ENCODE assay signal across 8 mouse cellular contexts in genomic region chr15:81936679-81937078, GRCm38 (mm10). TPM values are rescaled to one million over a fixed set of nuclear protein-coding genes. Genes with fewer than 3 reads are reported as not detected.
DNase-seq lines count a peak whose midpoint lies in the region; ATAC-seq and TF ChIP-seq lines count a peak whose summit lies in the region.

Csdc2 (plus strand) TSS chr15:81936759.

- H3K9ac ChIP-seq in heart, embryonic 14.5 days (ENCODE audit: low read length), result peak within 1 kb of the TSS; percentile 65
- no peak within 1 kb of the TSS for H3K9ac ChIP-seq in liver, postnatal 0 days (replicated peaks)

- intact Hi-C loops in gastrocnemius, postnatal 14 days (cut with DNase I; ENCODE audit: low total_unique reads), result no loop called here
- intact Hi-C loops in gastrocnemius, postnatal 36 days (cut with DNase I), result loop anchor here (5.0 kb wide), 1 partner anchor 51 kb away; the partner anchor contains the start of gene Xrcc6

- TF ChIP-seq CTCF in liver, postnatal 0 days (IDR thresholded peaks at IDR 0.05; ENCODE audit: low read depth), result peak; percentile 22; the same call in 1 of the 2 replicates

- H3K4me2 ChIP-seq in heart, embryonic 14.5 days (ENCODE audit: low read length), result peak within 1 kb of the TSS; percentile 70
- peak within 1 kb of the TSS; percentile 52 for H3K4me2 ChIP-seq in liver, postnatal 0 days (ENCODE audit: low read depth, low read length)

- H3K9me3 ChIP-seq in heart, embryonic 14.5 days (ENCODE audit: control insufficient read depth, low read length), result no peaks in the 10 kb centered on the region
- no peaks in the 10 kb centered on the region for H3K9me3 ChIP-seq in liver, postnatal 0 days (ENCODE audit: low read length)

- DNase-seq in gastrocnemius, postnatal 14 days, result peak; percentile 55
- no peak for DNase-seq in gastrocnemius, postnatal 36 days
- DNase-seq in embryo, embryonic 11 days, result peak; percentile 76
- peak; percentile 60 to 79 for DNase-seq in kidney, postnatal 25 days
- no peak for DNase-seq in liver, postnatal 0 days
- peak; percentile 55 for DNase-seq in retina, postnatal 7 days (ENCODE audit: low read depth, low spot score)
- DNase-seq in B cell, adult 2 months, result no peak

- no peak for TF ChIP-seq EP300 in liver, postnatal 0 days (IDR thresholded peaks at IDR 0.05; ENCODE audit: low read depth)

- 0% methylated on average over 12 of the region's 12 CpGs for WGBS in heart, embryonic 14.5 days
- 17% methylated on average over 12 of the region's 12 CpGs for WGBS in liver, postnatal 0 days (ENCODE audit: insufficient replicate concordance)

- H3K4me1 ChIP-seq in heart, embryonic 14.5 days (ENCODE audit: control insufficient read depth in 2 of 2, insufficient read depth in 2 of 2, low read length in 2 of 2), result peaks cover 11 to 13% of the 10 kb centered on the region in 2 experiments; a peak in 3 of 4 replicates
- H3K4me1 ChIP-seq in liver, postnatal 0 days (ENCODE audit: insufficient read depth), result peaks cover 8% of the 10 kb centered on the region

- H3K4me3 ChIP-seq in heart, embryonic 14.5 days (ENCODE audit: control insufficient read depth in 1 of 2, insufficient read depth in 1 of 2, low read depth in 1 of 2, low read length in 2 of 2), result peak within 1 kb of the TSS; percentile 42 to 51
- H3K4me3 ChIP-seq in liver, postnatal 0 days (ENCODE audit: low read depth, low read length), result peak within 1 kb of the TSS; percentile 29; the same call in 1 of the 2 replicates

- no peaks in the 10 kb centered on the region; the same call in 1 of the 2 replicates for H3K27me3 ChIP-seq in heart, embryonic 14.5 days (ENCODE audit: control insufficient read depth, insufficient read depth, low read length)
- H3K27me3 ChIP-seq in liver, postnatal 0 days (ENCODE audit: insufficient read depth, low read length), result peaks cover 9% of the 10 kb centered on the region

- peak within 1 kb of the TSS in 1 of 2 experiments; percentile 44; a peak in 2 of 4 replicates for H3K27ac ChIP-seq in heart, embryonic 14.5 days (replicated peaks in 1 of 2; ENCODE audit: control insufficient read depth in 1 of 2, insufficient read depth in 1 of 2, low read depth in 2 of 2, low read length in 2 of 2)
- H3K27ac ChIP-seq in liver, postnatal 0 days (ENCODE audit: low read depth), result 0 out of 2 replicates have a peak within 1 kb of the TSS, but pooled peaks have one; percentile 24

- no peak for ATAC-seq in heart, embryonic 14.5 days (ENCODE audit: insufficient number of reproducible peaks, insufficient read depth, low FRiP score, low read depth)
- peak; percentile 26; the same call in 1 of the 2 replicates for ATAC-seq in liver, postnatal 0 days

- no peaks in the 10 kb centered on the region for H3K36me3 ChIP-seq in heart, embryonic 14.5 days (ENCODE audit: control insufficient read depth, insufficient read depth, low read length)
- H3K36me3 ChIP-seq in liver, postnatal 0 days (replicated peaks; ENCODE audit: insufficient read depth, low read length), result no peaks in the 10 kb centered on the region

RNA-seq across cellular contexts. Expression of gene Csdc2, which starts in this region (rescaled TPM):
- 1 to 10 TPM; 3.7 to 3.8 TPM for total RNA-seq in gastrocnemius, postnatal 14 days (2021)
- total RNA-seq in gastrocnemius, postnatal 36 days (2021), result 1 to 10 TPM; 1.8 to 2.3 TPM
- 5.5 and 6.7 TPM in 2 replicates for polyA plus RNA-seq in heart, embryonic 14.5 days (2014; fragmentation: Nextera tagmentation; extraction: Ambion mirVana)
- 0.52 and 0.59 TPM in 2 replicates for polyA plus RNA-seq in liver, postnatal 0 days (2015; fragmentation: Nextera tagmentation; extraction: Ambion mirVana)

Comparison
In these comparisons a context has a peak if more than half of its experiments do, and no peak if none do; other contexts are left out.
1. DNase-seq: peak in gastrocnemius, postnatal 14 days (single experiment), embryo, embryonic 11 days (single experiment), kidney, postnatal 25 days (2 of 2) and retina, postnatal 7 days (single experiment); none in gastrocnemius, postnatal 36 days (0 of 2), liver, postnatal 0 days (single experiment) and B cell, adult 2 months (0 of 2).
2. Peak in ATAC-seq, H3K4me3 ChIP-seq, H3K27ac ChIP-seq and H3K4me2 ChIP-seq in liver, postnatal 0 days; RNA of the gene not detected or under 1 TPM.